Mouse (Mus musculus): ENCODE measurements around the gene Izumo4. TPM values are rescaled to one million over a fixed set of nuclear protein-coding genes. Genes with fewer than 3 reads are reported as not detected.

The Izumo4 gene
- total RNA-seq, 2 experiments from 2014 or later = 0.91 to 1.9 TPM

DNA sequence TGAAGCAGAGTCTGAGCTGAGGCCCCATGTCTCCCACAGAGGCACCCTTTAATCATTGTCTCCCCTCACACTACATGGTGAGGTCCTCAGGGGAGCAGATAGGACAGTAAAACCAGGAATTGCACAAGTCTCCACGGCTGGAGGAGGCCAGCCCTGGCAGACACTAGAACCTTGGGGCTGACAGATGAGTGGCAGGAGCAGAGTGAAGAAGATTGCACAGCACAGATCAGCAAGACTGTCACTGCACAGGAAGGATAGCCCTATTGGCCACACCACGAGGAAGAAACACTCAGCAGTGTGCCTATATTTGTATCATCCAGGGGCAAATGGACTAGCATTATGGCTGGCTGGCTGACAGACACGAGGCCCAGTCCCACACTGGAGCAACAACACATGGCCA is 8.8 kb downstream of the Izumo4 start:
- no peak for DNase-seq (ENCODE audit: low spot score)

- DNase-seq (ENCODE audit: low spot score) = no peak
These were observed 15.3 kb downstream of the Izumo4 start for GRCm38 (mm10) chr10:80717281-80717680.

- DNase-seq (ENCODE audit: low spot score) = no peak
These were observed 25.6 kb downstream of the Izumo4 start for GRCm38 (mm10) chr10:80727369-80728127.

DNA sequence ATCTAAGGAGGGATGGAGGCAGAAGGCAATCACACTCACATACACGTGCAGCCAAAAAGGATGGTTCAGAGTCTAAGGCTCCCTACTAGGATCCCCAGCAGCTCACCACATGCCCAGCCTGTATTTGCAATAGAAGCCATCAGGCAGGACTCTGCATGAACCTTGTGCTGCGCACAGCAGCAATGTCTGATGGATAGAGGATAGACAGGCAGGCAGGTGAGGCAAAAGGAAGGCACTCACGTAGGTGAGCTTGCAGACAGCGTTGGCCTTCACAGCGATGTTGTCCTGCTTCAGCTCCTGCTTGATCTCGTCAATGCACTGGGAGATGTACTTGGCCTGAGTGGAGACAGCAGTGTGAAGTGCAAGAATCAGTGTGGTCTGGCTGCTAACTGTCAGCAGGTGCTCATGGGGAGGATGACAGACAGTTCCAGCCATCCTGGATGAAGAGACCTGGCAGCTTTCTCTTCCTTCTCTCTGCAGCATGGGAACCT is 30.7 kb downstream of the Izumo4 start:
- DNase-seq (ENCODE audit: low spot score) = peak; percentile 40

DNA sequence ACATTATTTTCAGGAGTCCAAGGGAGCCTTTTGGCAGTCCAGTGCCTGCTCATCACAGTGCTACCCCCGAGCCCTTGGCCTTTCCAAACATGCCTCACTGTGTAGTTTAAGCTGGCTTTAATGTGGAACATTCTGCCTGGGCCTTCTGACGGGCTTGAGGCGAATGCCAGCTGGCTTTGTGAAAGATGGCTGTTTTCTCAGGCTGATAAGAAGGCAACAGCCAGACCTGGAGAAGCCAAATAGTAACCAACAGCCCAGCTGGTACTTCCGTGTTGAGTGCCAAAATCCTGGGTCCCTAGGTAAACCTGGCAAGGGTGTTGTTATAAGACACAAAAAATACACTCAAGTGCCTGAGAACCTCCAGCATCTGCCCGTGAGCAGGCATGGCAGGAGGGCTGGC is 34.7 kb downstream of the Izumo4 start:
- DNase-seq (ENCODE audit: low spot score) = no peak

- DNase-seq (ENCODE audit: low spot score) = no peak
These were observed 36.7 kb downstream of the Izumo4 start for GRCm38 (mm10) chr10:80738657-80739056.

DNA sequence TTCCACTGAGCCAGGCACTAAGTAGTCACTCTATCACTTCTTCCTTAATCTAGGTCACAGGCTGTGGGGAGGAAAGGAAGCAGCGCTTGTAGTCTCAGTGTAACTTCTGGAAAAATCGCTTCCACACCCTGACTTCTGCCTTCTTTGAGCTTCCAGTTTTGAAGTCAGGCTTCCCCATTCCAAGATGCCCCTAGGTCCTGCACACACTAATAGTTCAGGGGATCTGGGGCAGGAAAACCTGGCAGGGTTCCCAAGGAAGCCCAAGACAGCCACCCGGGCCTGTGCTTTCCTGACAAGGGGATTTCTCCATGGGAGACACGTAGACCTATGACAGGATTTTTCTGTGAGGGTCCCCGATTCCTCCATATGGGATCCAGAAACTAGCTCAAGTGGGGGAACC is 39.2 kb downstream of the Izumo4 start:
- no peak for DNase-seq (ENCODE audit: low spot score)

DNA sequence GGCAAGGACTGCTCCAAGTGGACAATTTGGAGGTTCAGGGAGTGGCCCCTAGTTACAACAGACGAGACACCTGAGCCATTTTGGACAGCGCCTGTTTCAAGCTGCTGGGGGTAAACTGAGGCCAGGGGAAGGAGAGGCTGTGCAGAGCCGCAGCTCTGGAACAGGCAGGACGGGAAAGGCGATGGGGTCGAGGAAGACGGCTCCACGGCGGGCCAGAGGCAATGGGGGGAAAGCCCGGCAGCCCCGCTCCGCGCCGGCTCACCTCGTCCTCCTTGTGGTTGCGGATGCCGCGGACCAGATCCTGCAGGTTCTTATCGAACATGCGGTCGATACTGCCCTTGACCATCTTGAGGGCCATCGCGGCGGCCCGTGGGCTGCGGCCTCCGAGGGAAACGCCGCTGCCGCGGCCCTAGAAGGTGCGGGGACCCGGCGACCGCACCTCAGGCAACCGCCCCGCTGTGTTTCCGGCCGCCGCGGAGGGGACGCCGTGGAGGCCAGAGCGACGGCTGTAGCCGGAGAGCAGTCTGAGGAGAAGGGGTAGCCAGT is 39.7 kb downstream of the Izumo4 start:
- no peak for DNase-seq (ENCODE audit: low spot score)

DNA sequence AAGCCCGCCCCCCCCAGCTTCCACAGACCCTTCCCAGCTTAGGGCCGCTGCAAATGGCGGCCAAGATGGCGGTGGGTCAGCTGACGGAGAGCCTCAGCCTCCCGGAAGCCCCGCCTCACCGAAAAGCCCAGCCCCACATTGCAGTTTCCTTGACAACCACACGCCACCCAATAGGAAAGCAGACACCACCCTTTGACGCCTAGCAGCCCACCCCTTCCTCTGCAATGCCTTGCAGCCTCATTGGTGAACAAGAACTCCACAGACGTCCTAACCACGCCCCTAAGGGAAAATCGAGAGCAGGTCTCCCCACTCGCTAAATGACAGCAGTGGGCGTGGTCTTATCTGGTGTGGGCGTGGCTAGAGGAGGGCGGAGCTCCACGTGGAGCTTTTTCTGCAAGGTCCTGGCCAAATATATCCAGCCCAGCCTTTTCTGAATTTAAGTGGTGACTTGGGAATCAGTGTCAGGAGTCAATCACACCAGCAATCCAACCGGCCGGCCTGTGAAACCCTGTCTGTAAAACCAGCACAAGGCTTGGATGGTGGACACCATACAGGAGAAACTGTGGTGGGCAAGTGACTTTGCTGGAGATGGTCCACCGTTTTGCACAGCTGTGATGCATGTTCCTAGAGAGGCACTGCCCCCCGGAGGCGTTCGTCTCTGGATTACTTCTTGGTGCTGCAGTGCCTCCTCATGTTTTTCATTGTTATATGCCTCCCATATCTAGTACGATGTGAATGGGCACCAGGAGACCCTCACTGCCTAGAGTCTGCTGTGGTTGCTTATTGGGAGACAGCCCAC is 40.4 kb downstream of the Izumo4 start, which contains the start of gene Ap3d1:
Gene Ap3d1, minus strand, starts transcription at position 85 of the 799 bp plus-strand sequence.
- DNase-seq (ENCODE audit: low spot score) = peak; percentile 99

DNA sequence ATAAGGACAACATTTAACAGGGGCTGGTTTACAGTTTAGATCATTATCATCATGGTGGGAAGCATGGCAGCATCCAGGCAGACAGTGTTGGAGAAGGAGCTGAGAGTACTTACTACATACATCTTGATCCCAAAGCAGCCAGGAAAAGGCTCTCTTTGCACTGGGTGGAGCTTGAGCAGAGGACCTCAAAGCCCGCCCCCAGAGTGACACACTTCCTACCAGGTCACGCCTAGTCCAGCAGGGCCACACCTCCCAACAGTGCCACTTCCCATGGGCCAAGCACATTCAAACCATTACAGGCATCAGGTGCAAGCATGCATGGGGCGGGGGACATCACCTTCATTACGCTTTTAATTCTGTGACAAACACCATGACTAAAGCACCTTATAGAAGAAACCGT is 42.3 kb downstream of the Izumo4 start:
- peak; percentile 43 for DNase-seq (ENCODE audit: low spot score)

DNA sequence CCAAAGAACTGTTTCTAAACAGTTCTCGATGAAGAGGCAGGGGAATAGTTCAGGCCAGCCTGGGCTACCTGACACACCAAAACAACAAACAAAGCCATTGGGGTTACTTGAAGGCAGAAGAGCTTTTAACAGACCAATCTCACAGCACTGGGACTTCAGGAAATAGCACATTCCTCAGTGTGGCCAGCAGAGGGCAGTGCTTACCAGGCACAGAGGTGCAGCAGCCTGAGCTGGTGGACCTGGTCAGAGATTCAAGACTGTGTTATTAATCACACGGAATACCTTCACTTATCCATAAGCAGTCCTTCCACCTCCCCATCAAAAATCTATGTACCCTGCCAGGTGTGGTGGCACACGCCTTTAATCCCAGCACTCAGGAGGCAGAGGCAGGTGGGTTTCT is 45.4 kb downstream of the Izumo4 start:
- DNase-seq (ENCODE audit: low spot score) = peak; percentile 79

- peak; percentile 55 for DNase-seq (ENCODE audit: low spot score)
These were observed 46.6 kb downstream of the Izumo4 start for GRCm38 (mm10) chr10:80748609-80749008.

- DNase-seq (ENCODE audit: low spot score) = peak; percentile 91
These were observed 49.3 kb downstream of the Izumo4 start for GRCm38 (mm10) chr10:80751188-80751832.

DNA sequence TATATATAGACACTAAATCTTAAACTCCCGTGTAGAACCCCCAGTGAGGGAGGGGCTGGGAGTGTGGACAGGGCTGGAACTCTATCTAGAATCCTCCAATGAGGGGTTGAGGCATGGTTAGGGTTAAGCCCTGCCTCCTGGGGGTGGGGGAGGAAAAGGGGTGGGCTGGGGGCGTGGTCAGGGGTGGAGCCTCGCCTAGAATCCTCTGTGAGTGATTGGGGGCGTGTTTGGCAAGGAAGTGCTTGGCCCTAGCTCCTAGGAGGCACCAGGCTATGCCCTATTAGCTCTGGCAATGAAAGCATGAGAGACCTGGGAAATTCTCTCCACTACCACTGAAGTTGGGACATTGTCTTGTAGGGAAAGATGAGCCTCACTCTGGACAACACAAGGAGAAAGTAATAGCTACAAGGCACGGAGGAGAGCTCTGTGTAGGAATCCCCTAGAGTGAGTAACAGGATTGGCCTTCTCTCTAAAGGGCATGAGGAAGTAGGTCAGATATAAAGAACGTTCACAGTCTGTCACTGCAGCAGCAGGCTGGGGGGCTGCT is 50.2 kb downstream of the Izumo4 start:
- peak; percentile 73 for DNase-seq (ENCODE audit: low spot score)

DNA sequence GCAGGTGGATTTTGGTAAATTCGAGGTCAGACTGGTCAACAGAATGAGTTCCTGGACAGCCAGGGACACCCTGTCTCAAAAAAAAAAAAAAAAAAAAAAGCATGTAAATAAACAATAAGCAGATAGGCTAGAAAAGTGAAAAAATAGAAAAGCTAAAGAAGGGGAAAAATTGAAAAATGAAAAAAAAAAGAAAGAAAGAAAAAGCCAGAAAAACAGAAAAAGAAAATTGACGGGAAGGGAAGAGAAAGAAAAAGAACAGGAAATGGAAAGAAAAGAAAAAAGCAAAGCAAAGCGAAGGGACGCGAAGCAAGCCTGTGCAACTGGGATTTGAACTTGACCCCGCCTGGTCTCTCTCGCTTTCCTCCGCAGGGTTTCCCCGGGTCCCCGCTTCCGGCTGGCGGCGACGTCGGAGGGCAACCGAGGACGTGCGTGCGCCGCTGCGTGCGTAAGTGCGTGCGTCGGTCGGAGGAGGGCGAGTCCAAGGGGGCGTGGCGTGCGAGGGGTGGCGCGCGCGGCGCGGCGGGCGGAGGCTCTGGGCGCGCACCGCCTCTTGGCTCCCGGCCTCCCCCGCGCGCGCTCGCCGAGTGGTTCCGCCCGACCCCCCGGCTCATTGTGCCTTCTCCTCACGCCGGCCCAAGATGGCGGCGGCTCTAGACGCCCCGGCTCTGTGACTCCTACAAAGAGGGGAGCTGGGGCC is 52.8 kb downstream of the Izumo4 start, which contains the start of gene Dot1l:
Gene Dot1l, plus strand, starts transcription at position 613 of the 697 bp plus-strand sequence.
- peak; percentile 97 for DNase-seq (ENCODE audit: low spot score)

Other genes with a start within 250 kb of the Izumo4 start
- not detected for gene Onecut3, start 207.3 kb upstream of the Izumo4 start, total RNA-seq (2021)
- not detected for gene Atp8b3, start 163.1 kb upstream of the Izumo4 start, total RNA-seq (2021)
- gene Rexo1, start 140.6 kb upstream of the Izumo4 start, total RNA-seq (2021) = 10 to 100 TPM in 1 of 2 experiments, 1 to 10 TPM in 1; 9.6 to 11.1 TPM
- 1 to 10 TPM; 1.5 to 1.9 TPM for gene Klf16, start 124.9 kb upstream of the Izumo4 start, total RNA-seq (2021)
- gene Abhd17a, start 111.8 kb upstream of the Izumo4 start, total RNA-seq (2021) = 10 to 100 TPM; 62.4 to 64.3 TPM
- 10 to 100 TPM; 19.0 to 20.1 TPM for gene Scamp4, start 99.3 kb upstream of the Izumo4 start, total RNA-seq (2021)
- gene Adat3, start 99.3 kb upstream of the Izumo4 start, total RNA-seq (2021) = under 1 TPM in 1 of 2 experiments, not detected in 1; 0.69 TPM
- under 1 TPM; 0.14 to 0.26 TPM for gene Gm49322, start 96.2 kb upstream of the Izumo4 start, total RNA-seq (2021)
- 100 to 1,000 TPM in 1 of 2 experiments, 10 to 100 TPM in 1; 97.2 to 128 TPM for gene Csnk1g2, start 79.3 kb upstream of the Izumo4 start, total RNA-seq (2021)
- 10 to 100 TPM; 38.5 to 40.0 TPM for gene Btbd2, start 45.1 kb upstream of the Izumo4 start, total RNA-seq (2021)
- gene Mknk2, start 24.1 kb upstream of the Izumo4 start, total RNA-seq (2021) = 100 to 1,000 TPM; 244 to 292 TPM
- 1 to 10 TPM; 2.3 to 4.1 TPM for gene Mob3a, start 207 bp upstream of the Izumo4 start, total RNA-seq (2021)
- 10 to 100 TPM; 24.3 to 31.7 TPM for gene Ap3d1, start 40.1 kb downstream of the Izumo4 start, total RNA-seq (2021)
- gene Dot1l, start 53.0 kb downstream of the Izumo4 start, total RNA-seq (2021) = 10 to 100 TPM; 13.6 to 20.8 TPM
- 10 to 100 TPM; 27.3 to 27.6 TPM for gene Sf3a2, start 96.0 kb downstream of the Izumo4 start, total RNA-seq (2021)
- 10 to 100 TPM; 24.3 to 25.8 TPM for gene Plekhj1, start 96.4 kb downstream of the Izumo4 start, total RNA-seq (2021)
- under 1 TPM; 0.31 to 0.32 TPM for gene Amh, start 103.1 kb downstream of the Izumo4 start, total RNA-seq (2021)
- 100 to 1,000 TPM; 448 to 461 TPM for gene Jsrp1, start 111.3 kb downstream of the Izumo4 start, total RNA-seq (2021)
- 100 to 1,000 TPM; 698 to 770 TPM for gene Oaz1, start 124.5 kb downstream of the Izumo4 start, total RNA-seq (2021)
- 10 to 100 TPM in 1 of 2 experiments, 1 to 10 TPM in 1; 8.3 to 12.6 TPM for gene Lingo3, start 141.9 kb downstream of the Izumo4 start, total RNA-seq (2021)
- 10 to 100 TPM; 12.6 to 14.7 TPM for gene Lsm7, start 153.0 kb downstream of the Izumo4 start, total RNA-seq (2021)
- gene Sppl2b, start 153.1 kb downstream of the Izumo4 start, total RNA-seq (2021) = 10 to 100 TPM; 12.4 to 12.6 TPM
- gene Tmprss9, start 169.7 kb downstream of the Izumo4 start, total RNA-seq (2021) = not detected
- gene Timm13, start 198.8 kb downstream of the Izumo4 start, total RNA-seq (2021) = 100 to 1,000 TPM; 109 to 127 TPM
- 1 to 10 TPM; 2.7 to 3.2 TPM for gene Lmnb2, start 216.1 kb downstream of the Izumo4 start, total RNA-seq (2021)
- gene Gadd45b, start 227.9 kb downstream of the Izumo4 start, total RNA-seq (2021) = 10 to 100 TPM; 17.3 to 25.0 TPM